Mouse (Mus musculus): ENCODE results near the gene Sept3.

Gene Sept3

GRCm38 (mm10) chr15:82339150-82339549, 64.5 kb downstream of the Sept3 start:
- CTCF ChIA-PET, result no interaction called here

- CTCF ChIA-PET, result no interaction called here
These were observed 65.1 kb downstream of the Sept3 start for GRCm38 (mm10) chr15:82339634-82340254.

GRCm38 (mm10) chr15:82340414-82341035, 65.8 kb downstream of the Sept3 start:
- CTCF ChIA-PET, result no interaction called here

GRCm38 (mm10) chr15:82341036-82341501, 66.4 kb downstream of the Sept3 start:
- CTCF ChIA-PET, result no interaction called here

- CTCF ChIA-PET, result no interaction called here
These were observed 67.2 kb downstream of the Sept3 start for GRCm38 (mm10) chr15:82341675-82342542.

GRCm38 (mm10) chr15:82342543-82342935, 67.8 kb downstream of the Sept3 start:
- CTCF ChIA-PET, result no interaction called here

GRCm38 (mm10) chr15:82343368-82344287, 68.9 kb downstream of the Sept3 start:
- CTCF ChIA-PET, result no interaction called here
